15 mouse cellular contexts compared by ENCODE assay signal in genomic region chr15:12770958-12771357, GRCm38 (mm10). TPM values are rescaled to one million over a fixed set of nuclear protein-coding genes. Genes with fewer than 3 reads are reported as not detected.
DNase-seq lines count a peak whose midpoint lies in the region; ATAC-seq and TF ChIP-seq lines count a peak whose summit lies in the region.
"Had no signal": no experiment of that assay in that cellular context is flagged by ENCODE, and none has a peak within 500 bp of the region (broad histone marks: within the 10 kb centered on the region; RNA-seq: fewer than 3 reads in every experiment).

No protein-coding gene starts in this region.

- no peaks in the 10 kb centered on the region for H3K4me1 ChIP-seq in forebrain, embryonic 16.5 days (replicated peaks; ENCODE audit: control insufficient read depth, insufficient read depth, low read length)
- no peaks in the 10 kb centered on the region for H3K4me1 ChIP-seq in lung, adult 2 months (ENCODE audit: control insufficient read depth, insufficient read depth, low read length)

- no peaks in the 10 kb centered on the region for H3K36me3 ChIP-seq in forebrain, embryonic 16.5 days (ENCODE audit: control insufficient read depth, insufficient read depth)
- H3K36me3 ChIP-seq: neural tube, embryonic 13.5 days had no signal

- no peak overlapping the region for H3K4me2 ChIP-seq in forebrain, embryonic 16.5 days (ENCODE audit: low read length)
- H3K4me2 ChIP-seq: neural tube, embryonic 13.5 days had no signal

- WGBS in forebrain, embryonic 16.5 days, result 64% methylated on average over 7 of the region's 7 CpGs
- WGBS in lung, adult 2 months, result 72% methylated on average over 7 of the region's 7 CpGs

- intact Hi-C loops in gastrocnemius, postnatal 36 days (cut with DNase I), result no loop called here

- no peak overlapping the region for H3K9ac ChIP-seq in forebrain, embryonic 16.5 days (replicated peaks; ENCODE audit: low read depth, low read length)
- H3K9ac ChIP-seq: neural tube, embryonic 13.5 days had no signal

- H3K27ac ChIP-seq in forebrain, embryonic 16.5 days (ENCODE audit: low read length), result no peak overlapping the region
- H3K27ac ChIP-seq: kidney, postnatal 0 days; neural tube, embryonic 13.5 days had no signal

- DNase-seq in brain, adult 2 months (ENCODE audit: low read depth, low spot score), result peak; percentile 82
- peak; percentile 80 for DNase-seq in layer of hippocampus, adult 9-11 months
- DNase-seq in right cerebral cortex, adult 2 months (ENCODE audit: low spot score in 2 of 2), result peak; percentile 44 to 50
- no peak for DNase-seq in gastrocnemius, postnatal 36 days
- DNase-seq in lung, adult 2 months, result no peak
- no peak for DNase-seq in spleen, postnatal 4 days (ENCODE audit: low spot score in 2 of 2)
- DNase-seq: adrenal gland, postnatal 14 days; cerebellum, adult 18-20 months; heart, adult 18-20 months; lung, adult 18-20 months had no signal

- H3K9me3 ChIP-seq in forebrain, embryonic 16.5 days (ENCODE audit: control insufficient read depth, low read length), result peaks cover 2% of the 10 kb centered on the region; the same call in 1 of the 2 replicates
- H3K9me3 ChIP-seq: neural tube, embryonic 13.5 days had no signal

- TF ChIP-seq CTCF in lung, adult 2 months (IDR thresholded peaks at IDR 0.05; ENCODE audit: insufficient read depth, low read length), result no peak

- peak; percentile 76 for ATAC-seq in forebrain, embryonic 16.5 days

- H3K27me3 ChIP-seq in forebrain, embryonic 16.5 days (replicated peaks; ENCODE audit: control insufficient read depth, insufficient read depth, low read length), result no peaks in the 10 kb centered on the region
- H3K27me3 ChIP-seq: CH12.LX; neural tube, embryonic 13.5 days had no signal

- H3K4me3 ChIP-seq in forebrain, embryonic 16.5 days (replicated peaks; ENCODE audit: low read length), result no peak overlapping the region
- no peak overlapping the region for H3K4me3 ChIP-seq in lung, adult 2 months (replicated peaks; ENCODE audit: extremely low read depth, low read depth, low read length)
- H3K4me3 ChIP-seq: erythroblast, embryonic 14.5 days; neural tube, embryonic 13.5 days had no signal

- TF ChIP-seq POLR2A in lung, adult 2 months (IDR thresholded peaks at IDR 0.05; ENCODE audit: borderline replicate concordance, extremely low read depth, low read depth, low read length), result no peak

RNA-seq across cellular contexts. Expression of gene Pdzd2, which starts 31.2 kb away (rescaled TPM):
- 8.1 and 9.0 TPM in 2 replicates for polyA plus RNA-seq in forebrain, embryonic 16.5 days (2015; fragmentation: Nextera tagmentation; extraction: Ambion mirVana)
- 10 to 100 TPM; 17.0 to 19.0 TPM for total RNA-seq in gastrocnemius, postnatal 36 days (2021)
- polyA plus RNA-seq in lung, adult 2 months (2012; rRNA removed), result 101 and 125 TPM in 2 replicates

RNA-seq across cellular contexts. Expression of gene 6030458C11Rik, which starts 53.5 kb away (rescaled TPM):
- 30.8 and 36.9 TPM in 2 replicates for polyA plus RNA-seq in forebrain, embryonic 16.5 days (2015; fragmentation: Nextera tagmentation; extraction: Ambion mirVana)
- total RNA-seq in gastrocnemius, postnatal 36 days (2021), result 10 to 100 TPM; 19.8 to 20.0 TPM
- polyA plus RNA-seq in lung, adult 2 months (2012; rRNA removed), result 7.1 and 8.7 TPM in 2 replicates

RNA-seq across cellular contexts. Expression of gene Drosha, which starts 53.7 kb away (rescaled TPM):
- 61.9 and 66.8 TPM in 2 replicates for polyA plus RNA-seq in forebrain, embryonic 16.5 days (2015; fragmentation: Nextera tagmentation; extraction: Ambion mirVana)
- total RNA-seq in gastrocnemius, postnatal 36 days (2021), result 10 to 100 TPM; 26.3 to 32.5 TPM
- 10.3 and 12.4 TPM in 2 replicates for polyA plus RNA-seq in lung, adult 2 months (2012; rRNA removed)

Comparison
In these comparisons a context has a peak if more than half of its experiments do, and no peak if none do; other contexts are left out.
1. DNase-seq: peak in brain, adult 2 months (single experiment), layer of hippocampus, adult 9-11 months (single experiment) and right cerebral cortex, adult 2 months (2 of 2); none in gastrocnemius, postnatal 36 days (0 of 2), lung, adult 2 months (single experiment) and spleen, postnatal 4 days (0 of 2).
2. RNA of gene Pdzd2, which starts 31.2 kb away (polyA plus RNA-seq): 101 to 125 TPM in lung, adult 2 months; 8.1 to 9.0 TPM in forebrain, embryonic 16.5 days; every median in the first group is over 10 times any median in the second.